9 mouse cellular contexts compared by ENCODE assay signal in genomic region chr5:130048786-130049520, GRCm38 (mm10). TPM values are rescaled to one million over a fixed set of nuclear protein-coding genes. Genes with fewer than 3 reads are reported as not detected.
DNase-seq lines count a peak whose midpoint lies in the region; ATAC-seq and TF ChIP-seq lines count a peak whose summit lies in the region.
"Had no signal": no experiment of that assay in that cellular context is flagged by ENCODE, and none has a peak within 500 bp of the region (broad histone marks: within the 10 kb centered on the region; RNA-seq: fewer than 3 reads in every experiment).

No protein-coding gene starts in this region.

- peak; percentile 58 for DNase-seq in intestine, embryonic 14.5 days (ENCODE audit: low spot score)
- peak; percentile 68 for DNase-seq in brain, adult 2 months (ENCODE audit: low read depth, low spot score)
- peak; percentile 15 to 52 for DNase-seq in gastrocnemius, postnatal 36 days
- DNase-seq in T-cell, adult 2 months (ENCODE audit: low spot score), result no peak
- DNase-seq in spleen, adult 12 weeks (ENCODE audit: low spot score), result no peak
- no peak for DNase-seq in spleen, adult 18-20 months
- DNase-seq: liver had no signal

- H3K9ac ChIP-seq in intestine, embryonic 14.5 days (ENCODE audit: low read length), result no peak overlapping the region
- H3K9ac ChIP-seq in intestine, postnatal 0 days (ENCODE audit: low read depth, low read length), result no peak overlapping the region
- 0 out of 2 replicates have a peak overlapping the region, but pooled peaks have one; percentile 14 for H3K9ac ChIP-seq in midbrain, embryonic 13.5 days (replicated peaks)

- ATAC-seq in intestine, embryonic 14.5 days (replicated peaks; ENCODE audit: low FRiP score, low TSS enrichment, low read depth), result 0 out of 2 replicates have a peak, but pooled peaks have one; percentile 27
- no peak for ATAC-seq in intestine, postnatal 0 days
- ATAC-seq in midbrain, embryonic 13.5 days, result no peak

- no peaks in the 10 kb centered on the region for H3K27me3 ChIP-seq in intestine, embryonic 14.5 days (replicated peaks; ENCODE audit: control insufficient read depth, insufficient read depth, low read length)
- no peaks in the 10 kb centered on the region for H3K27me3 ChIP-seq in intestine, postnatal 0 days (replicated peaks; ENCODE audit: control insufficient read depth, insufficient read depth, low read length)
- H3K27me3 ChIP-seq in midbrain, embryonic 13.5 days, result no peaks in the 10 kb centered on the region

- no peaks in the 10 kb centered on the region for H3K9me3 ChIP-seq in intestine, embryonic 14.5 days (ENCODE audit: control insufficient read depth, low read length)
- no peaks in the 10 kb centered on the region for H3K9me3 ChIP-seq in intestine, postnatal 0 days (ENCODE audit: control insufficient read depth)
- no peaks in the 10 kb centered on the region for H3K9me3 ChIP-seq in midbrain, embryonic 13.5 days

- H3K27ac ChIP-seq in intestine, embryonic 14.5 days (ENCODE audit: low read depth), result peak overlapping the region; percentile 64
- H3K27ac ChIP-seq in intestine, postnatal 0 days (ENCODE audit: low read depth, low read length), result no peak overlapping the region
- no peak overlapping the region; the same call in 1 of the 2 replicates for H3K27ac ChIP-seq in midbrain, embryonic 13.5 days

- H3K36me3 ChIP-seq in intestine, embryonic 14.5 days (ENCODE audit: control insufficient read depth, insufficient read depth, low read length), result peaks cover 49% of the 10 kb centered on the region
- H3K36me3 ChIP-seq in intestine, postnatal 0 days (ENCODE audit: control insufficient read depth, insufficient read depth), result peaks cover 63% of the 10 kb centered on the region
- H3K36me3 ChIP-seq in midbrain, embryonic 13.5 days, result peaks cover 67% of the 10 kb centered on the region

- intact Hi-C loops in gastrocnemius, postnatal 36 days (cut with DNase I), result no loop called here

- H3K4me2 ChIP-seq in intestine, embryonic 14.5 days (ENCODE audit: low read length), result no peak overlapping the region
- no peak overlapping the region for H3K4me2 ChIP-seq in intestine, postnatal 0 days (replicated peaks; ENCODE audit: low read depth)
- no peak overlapping the region for H3K4me2 ChIP-seq in midbrain, embryonic 13.5 days (replicated peaks)

- no peak overlapping the region for H3K4me3 ChIP-seq in intestine, embryonic 14.5 days (ENCODE audit: low read depth, low read length)
- H3K4me3 ChIP-seq in intestine, postnatal 0 days (ENCODE audit: low read depth, low read length), result no peak overlapping the region
- H3K4me3 ChIP-seq in midbrain, embryonic 13.5 days (replicated peaks), result no peak overlapping the region

- 69% methylated on average over 15 of the region's 15 CpGs for WGBS in intestine, embryonic 14.5 days
- WGBS in intestine, postnatal 0 days, result 69% methylated on average over 15 of the region's 15 CpGs
- WGBS in midbrain, embryonic 13.5 days, result 80% methylated on average over 15 of the region's 15 CpGs

- TF ChIP-seq CTCF in intestine, postnatal 0 days (IDR thresholded peaks at IDR 0.05; ENCODE audit: low read depth), result no peak

- H3K4me1 ChIP-seq in intestine, embryonic 14.5 days (replicated peaks; ENCODE audit: control insufficient read depth, insufficient read depth, low read length), result no peaks in the 10 kb centered on the region; the same call in 1 of the 2 replicates
- H3K4me1 ChIP-seq in intestine, postnatal 0 days (replicated peaks; ENCODE audit: control insufficient read depth, insufficient read depth, low read length), result no peaks in the 10 kb centered on the region
- peaks cover 12% of the 10 kb centered on the region; the same call in 1 of the 2 replicates for H3K4me1 ChIP-seq in midbrain, embryonic 13.5 days (replicated peaks)

RNA-seq across cellular contexts. Expression of gene Crcp, which starts 19.9 kb away (rescaled TPM):
- 19.7 and 23.4 TPM in 2 replicates for polyA plus RNA-seq in intestine, embryonic 14.5 days (2014; fragmentation: Nextera tagmentation; extraction: Ambion mirVana)
- 39.5 and 41.6 TPM in 2 replicates for polyA plus RNA-seq in intestine, postnatal 0 days (2015; fragmentation: Nextera tagmentation; extraction: Ambion mirVana)
- total RNA-seq in gastrocnemius, postnatal 36 days (2021), result 10 to 100 TPM; 16.0 to 16.4 TPM
- 79.3 and 82.2 TPM in 2 replicates for polyA plus RNA-seq in midbrain, embryonic 13.5 days (2015; fragmentation: Nextera tagmentation; extraction: Ambion mirVana)

RNA-seq across cellular contexts. Expression of gene Asl, which starts 19.9 kb away (rescaled TPM):
- 44.6 and 55.7 TPM in 2 replicates for polyA plus RNA-seq in intestine, embryonic 14.5 days (2014; fragmentation: Nextera tagmentation; extraction: Ambion mirVana)
- polyA plus RNA-seq in intestine, postnatal 0 days (2015; fragmentation: Nextera tagmentation; extraction: Ambion mirVana), result 148 and 182 TPM in 2 replicates
- total RNA-seq in gastrocnemius, postnatal 36 days (2021), result 10 to 100 TPM in 1 of 2 experiments, 1 to 10 TPM in 1; 6.4 to 11.3 TPM
- polyA plus RNA-seq in midbrain, embryonic 13.5 days (2015; fragmentation: Nextera tagmentation; extraction: Ambion mirVana), result 30.4 and 33.4 TPM in 2 replicates

RNA-seq across cellular contexts. Expression of gene Tpst1, which starts 24.2 kb away (rescaled TPM):
- 68.4 and 70.0 TPM in 2 replicates for polyA plus RNA-seq in intestine, embryonic 14.5 days (2014; fragmentation: Nextera tagmentation; extraction: Ambion mirVana)
- 28.7 and 29.3 TPM in 2 replicates for polyA plus RNA-seq in intestine, postnatal 0 days (2015; fragmentation: Nextera tagmentation; extraction: Ambion mirVana)
- total RNA-seq in gastrocnemius, postnatal 36 days (2021), result 1 to 10 TPM; 4.0 to 6.0 TPM
- polyA plus RNA-seq in midbrain, embryonic 13.5 days (2015; fragmentation: Nextera tagmentation; extraction: Ambion mirVana), result 47.4 and 51.0 TPM in 2 replicates

RNA-seq across cellular contexts. Expression of gene Gusb, which starts 46.1 kb away (rescaled TPM):
- 94.9 and 98.4 TPM in 2 replicates for polyA plus RNA-seq in intestine, embryonic 14.5 days (2014; fragmentation: Nextera tagmentation; extraction: Ambion mirVana)
- polyA plus RNA-seq in intestine, postnatal 0 days (2015; fragmentation: Nextera tagmentation; extraction: Ambion mirVana), result 260 and 264 TPM in 2 replicates
- 1 to 10 TPM; 7.3 to 8.0 TPM for total RNA-seq in gastrocnemius, postnatal 36 days (2021)
- polyA plus RNA-seq in midbrain, embryonic 13.5 days (2015; fragmentation: Nextera tagmentation; extraction: Ambion mirVana), result 21.7 and 23.3 TPM in 2 replicates

Comparison
In these comparisons a context has a peak if more than half of its experiments do, and no peak if none do; other contexts are left out.
1. DNase-seq: peak in intestine, embryonic 14.5 days (single experiment), brain, adult 2 months (single experiment) and gastrocnemius, postnatal 36 days (2 of 2); none in T-cell, adult 2 months (single experiment), spleen, adult 12 weeks (single experiment) and spleen, adult 18-20 months (0 of 2).